In the genomic region with DNA sequence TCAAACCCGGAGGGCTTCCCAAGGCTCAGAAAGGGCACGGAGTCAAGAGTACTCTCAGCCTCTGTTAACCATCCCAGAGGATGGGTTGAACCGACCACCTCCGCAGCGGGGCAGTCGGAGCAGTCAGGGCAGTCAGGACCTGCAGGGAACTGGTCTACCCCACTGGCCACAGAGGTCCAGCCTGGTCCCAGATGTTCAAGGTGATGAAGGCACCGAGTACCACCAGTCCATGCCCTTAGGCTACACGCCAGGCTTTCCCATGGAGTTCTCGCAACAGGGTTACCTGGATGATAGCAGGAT, we compare ENCODE assay signal across 10 mouse cellular contexts. TPM values are rescaled to one million over a fixed set of nuclear protein-coding genes. Genes with fewer than 3 reads are reported as not detected.
DNase-seq lines count a peak whose midpoint lies in the region; ATAC-seq and TF ChIP-seq lines count a peak whose summit lies in the region.
"Had no signal": no experiment of that assay in that cellular context is flagged by ENCODE, and none has a peak within 500 bp of the region (broad histone marks: within the 10 kb centered on the region; RNA-seq: fewer than 3 reads in every experiment).

No protein-coding gene starts in this region.

- ATAC-seq in heart, postnatal 0 days (ENCODE audit: insufficient read depth, low read depth): 0 out of 2 replicates have a peak, but pooled peaks have one; percentile 13
- ATAC-seq in embryonic facial prominence, embryonic 15.5 days (ENCODE audit: insufficient number of reproducible peaks, low FRiP score, low TSS enrichment, low read depth): no peak
- ATAC-seq in hindbrain, embryonic 16.5 days: peak; percentile 35
- ATAC-seq in midbrain, postnatal 0 days (ENCODE audit: low FRiP score): no peak; the same call in 1 of the 2 replicates
- ATAC-seq: CD4-positive, CD25-positive, alpha-beta regulatory T cell, adult 4 months had no signal

- DNase-seq in heart, postnatal 0 days (ENCODE audit: low spot score): no peak
- DNase-seq in heart, postnatal 14 days: no peak
- no peak for DNase-seq in midbrain, postnatal 0 days (ENCODE audit: low spot score)
- no peak for DNase-seq in gastrocnemius, postnatal 36 days
- no peak for DNase-seq in frontal cortex, postnatal 10 days (ENCODE audit: low spot score in 2 of 2)
- no peak for DNase-seq in adrenal gland, postnatal 14 days

- intact Hi-C loops in heart, postnatal 14 days (cut with DNase I): no loop called here
- intact Hi-C loops in gastrocnemius, postnatal 36 days (cut with DNase I): no loop called here

- TF ChIP-seq EP300 in heart, postnatal 0 days (IDR thresholded peaks at IDR 0.05; ENCODE audit: low read depth): no peak

- WGBS in heart, postnatal 0 days: 74% methylated on average over 9 of the region's 9 CpGs
- WGBS in embryonic facial prominence, embryonic 15.5 days: 70% methylated on average over 9 of the region's 9 CpGs
- 62% methylated on average over 9 of the region's 9 CpGs for WGBS in hindbrain, embryonic 16.5 days
- WGBS in midbrain, postnatal 0 days: 68% methylated on average over 9 of the region's 9 CpGs

- no peak overlapping the region for H3K4me2 ChIP-seq in heart, postnatal 0 days (ENCODE audit: low read depth, low read length)
- H3K4me2 ChIP-seq in embryonic facial prominence, embryonic 15.5 days (replicated peaks): peak overlapping the region; percentile 28
- peak overlapping the region; percentile 57 for H3K4me2 ChIP-seq in hindbrain, embryonic 16.5 days (ENCODE audit: low read length)
- H3K4me2 ChIP-seq in midbrain, postnatal 0 days (ENCODE audit: low read depth, low read length, poor library complexity, severe bottlenecking): peak overlapping the region; percentile 42

- no peak for TF ChIP-seq CTCF in heart, postnatal 0 days (IDR thresholded peaks at IDR 0.05; ENCODE audit: low read depth)
- no peak for TF ChIP-seq CTCF in midbrain, postnatal 0 days (IDR thresholded peaks at IDR 0.05)

- H3K4me1 ChIP-seq in heart, postnatal 0 days (ENCODE audit: control insufficient read depth, insufficient read depth): no peaks in the 10 kb centered on the region
- H3K4me1 ChIP-seq in embryonic facial prominence, embryonic 15.5 days: peaks cover 12% of the 10 kb centered on the region
- no peaks in the 10 kb centered on the region; the same call in 1 of the 2 replicates for H3K4me1 ChIP-seq in hindbrain, embryonic 16.5 days (ENCODE audit: control insufficient read depth, insufficient read depth, low read depth, low read length)
- no peaks in the 10 kb centered on the region for H3K4me1 ChIP-seq in midbrain, postnatal 0 days (ENCODE audit: insufficient read depth, low read length)

- no peak overlapping the region for H3K4me3 ChIP-seq in heart, postnatal 0 days (ENCODE audit: low read depth, low read length)
- no peak overlapping the region for H3K4me3 ChIP-seq in embryonic facial prominence, embryonic 15.5 days (replicated peaks)
- H3K4me3 ChIP-seq in hindbrain, embryonic 16.5 days (ENCODE audit: low read length): peak overlapping the region; percentile 31
- H3K4me3 ChIP-seq in midbrain, postnatal 0 days (ENCODE audit: low read depth, low read length): peak overlapping the region; percentile 24; the same call in 1 of the 2 replicates

- peaks cover 23% of the 10 kb centered on the region for H3K36me3 ChIP-seq in heart, postnatal 0 days (replicated peaks; ENCODE audit: control insufficient read depth, insufficient read depth, low read length)
- H3K36me3 ChIP-seq in embryonic facial prominence, embryonic 15.5 days: peaks cover 36% of the 10 kb centered on the region
- H3K36me3 ChIP-seq in hindbrain, embryonic 16.5 days (ENCODE audit: control insufficient read depth, insufficient read depth, low read length): peaks cover 16% of the 10 kb centered on the region
- H3K36me3 ChIP-seq in midbrain, postnatal 0 days (ENCODE audit: insufficient read depth, low read length): peaks cover 18% of the 10 kb centered on the region

- H3K27me3 ChIP-seq in heart, postnatal 0 days (ENCODE audit: control insufficient read depth, insufficient read depth, low read length): no peaks in the 10 kb centered on the region
- no peaks in the 10 kb centered on the region for H3K27me3 ChIP-seq in embryonic facial prominence, embryonic 15.5 days
- no peaks in the 10 kb centered on the region for H3K27me3 ChIP-seq in hindbrain, embryonic 16.5 days (replicated peaks; ENCODE audit: control insufficient read depth, insufficient read depth, low read length)
- H3K27me3 ChIP-seq in midbrain, postnatal 0 days (ENCODE audit: insufficient read depth, low read length): no peaks in the 10 kb centered on the region

- no peak overlapping the region for H3K27ac ChIP-seq in heart, postnatal 0 days (ENCODE audit: low read depth)
- no peak overlapping the region for H3K27ac ChIP-seq in embryonic facial prominence, embryonic 15.5 days (replicated peaks)
- H3K27ac ChIP-seq in hindbrain, embryonic 16.5 days (ENCODE audit: low read depth, low read length): no peak overlapping the region
- no peak overlapping the region for H3K27ac ChIP-seq in midbrain, postnatal 0 days (ENCODE audit: low read depth, low read length)

- H3K9me3 ChIP-seq in heart, postnatal 0 days (replicated peaks; ENCODE audit: control insufficient read depth, low read length): no peaks in the 10 kb centered on the region
- no peaks in the 10 kb centered on the region for H3K9me3 ChIP-seq in embryonic facial prominence, embryonic 15.5 days (replicated peaks)
- no peaks in the 10 kb centered on the region for H3K9me3 ChIP-seq in hindbrain, embryonic 16.5 days (ENCODE audit: control insufficient read depth, low read length)
- H3K9me3 ChIP-seq in midbrain, postnatal 0 days (ENCODE audit: low read length): no peaks in the 10 kb centered on the region

- no peak overlapping the region for H3K9ac ChIP-seq in heart, postnatal 0 days (replicated peaks; ENCODE audit: low read depth, low read length)
- no peak overlapping the region for H3K9ac ChIP-seq in embryonic facial prominence, embryonic 15.5 days
- H3K9ac ChIP-seq in hindbrain, embryonic 16.5 days (ENCODE audit: low read depth, low read length): peak overlapping the region; percentile 56; the same call in 1 of the 2 replicates
- H3K9ac ChIP-seq in midbrain, postnatal 0 days (replicated peaks; ENCODE audit: low read length, poor library complexity, severe bottlenecking): peak overlapping the region; percentile 44; the same call in 1 of the 2 replicates

RNA-seq across cellular contexts. Expression of a gene that starts 0.2 kb away (rescaled TPM):
- total RNA-seq in heart, postnatal 0 days (2014; rRNA removed; ENCODE audit: low replicate concordance): not detected in 2 replicates
- polyA plus RNA-seq in heart, postnatal 0 days (2015; fragmentation: Nextera tagmentation; extraction: Ambion mirVana): not detected in 2 replicates
- total RNA-seq in heart, postnatal 14 days (2021): not detected
- polyA plus RNA-seq in embryonic facial prominence, embryonic 15.5 days (2015; fragmentation: Nextera tagmentation; extraction: Ambion mirVana): not detected in 2 replicates
- 0.17 and 0.40 TPM in 2 replicates for polyA plus RNA-seq in hindbrain, embryonic 16.5 days (2015; fragmentation: Nextera tagmentation; extraction: Ambion mirVana)
- total RNA-seq in midbrain, postnatal 0 days (2014; rRNA removed): not detected in 2 replicates
- polyA plus RNA-seq in midbrain, postnatal 0 days (2015; fragmentation: Nextera tagmentation; extraction: Ambion mirVana): 0.57 and 0.75 TPM in 2 replicates
- total RNA-seq in gastrocnemius, postnatal 36 days (2021): not detected
- total RNA-seq in adrenal gland, postnatal 14 days (2021): not detected in 2 replicates
- polyA plus RNA-seq: CD4-positive, CD25-positive, alpha-beta regulatory T cell, adult 4 months had no signal

RNA-seq across cellular contexts. Expression of a gene that starts 21.3 kb away (rescaled TPM):
- 71.6 and 76.4 TPM in 2 replicates for total RNA-seq in heart, postnatal 0 days (2014; rRNA removed; ENCODE audit: low replicate concordance)
- 10.6 and 10.9 TPM in 2 replicates for polyA plus RNA-seq in heart, postnatal 0 days (2015; fragmentation: Nextera tagmentation; extraction: Ambion mirVana)
- 10 to 100 TPM; 42.1 to 45.1 TPM for total RNA-seq in heart, postnatal 14 days (2021)
- 18.7 and 20.1 TPM in 2 replicates for polyA plus RNA-seq in embryonic facial prominence, embryonic 15.5 days (2015; fragmentation: Nextera tagmentation; extraction: Ambion mirVana)
- 29.1 and 30.0 TPM in 2 replicates for polyA plus RNA-seq in hindbrain, embryonic 16.5 days (2015; fragmentation: Nextera tagmentation; extraction: Ambion mirVana)
- total RNA-seq in midbrain, postnatal 0 days (2014; rRNA removed): 134 and 136 TPM in 2 replicates
- polyA plus RNA-seq in midbrain, postnatal 0 days (2015; fragmentation: Nextera tagmentation; extraction: Ambion mirVana): 33.1 and 35.4 TPM in 2 replicates
- total RNA-seq in gastrocnemius, postnatal 36 days (2021): 10 to 100 TPM; 21.6 to 26.1 TPM
- 45.7 and 47.7 TPM in 2 replicates for total RNA-seq in adrenal gland, postnatal 14 days (2021)
- polyA plus RNA-seq: CD4-positive, CD25-positive, alpha-beta regulatory T cell, adult 4 months had no signal

RNA-seq across cellular contexts. Expression of a gene that starts 28.9 kb away (rescaled TPM):
- 184 and 253 TPM in 2 replicates for total RNA-seq in heart, postnatal 0 days (2014; rRNA removed; ENCODE audit: low replicate concordance)
- 97.0 and 98.5 TPM in 2 replicates for polyA plus RNA-seq in heart, postnatal 0 days (2015; fragmentation: Nextera tagmentation; extraction: Ambion mirVana)
- 100 to 1,000 TPM; 473 to 516 TPM for total RNA-seq in heart, postnatal 14 days (2021)
- polyA plus RNA-seq in embryonic facial prominence, embryonic 15.5 days (2015; fragmentation: Nextera tagmentation; extraction: Ambion mirVana): 42.4 and 60.4 TPM in 2 replicates
- polyA plus RNA-seq in hindbrain, embryonic 16.5 days (2015; fragmentation: Nextera tagmentation; extraction: Ambion mirVana): 8.0 and 12.3 TPM in 2 replicates
- 12.3 and 32.1 TPM in 2 replicates for total RNA-seq in midbrain, postnatal 0 days (2014; rRNA removed)
- 4.0 and 5.1 TPM in 2 replicates for polyA plus RNA-seq in midbrain, postnatal 0 days (2015; fragmentation: Nextera tagmentation; extraction: Ambion mirVana)
- 100 to 1,000 TPM; 272 to 309 TPM for total RNA-seq in gastrocnemius, postnatal 36 days (2021)
- 64.2 and 65.6 TPM in 2 replicates for total RNA-seq in adrenal gland, postnatal 14 days (2021)

RNA-seq across cellular contexts. Expression of a gene that starts 30.6 kb away (rescaled TPM):
- total RNA-seq in heart, postnatal 0 days (2014; rRNA removed; ENCODE audit: low replicate concordance): 68.8 and 72.0 TPM in 2 replicates
- 14.6 and 16.7 TPM in 2 replicates for polyA plus RNA-seq in heart, postnatal 0 days (2015; fragmentation: Nextera tagmentation; extraction: Ambion mirVana)
- total RNA-seq in heart, postnatal 14 days (2021): 10 to 100 TPM; 64.6 to 66.5 TPM
- polyA plus RNA-seq in embryonic facial prominence, embryonic 15.5 days (2015; fragmentation: Nextera tagmentation; extraction: Ambion mirVana): 35.3 and 36.8 TPM in 2 replicates
- polyA plus RNA-seq in hindbrain, embryonic 16.5 days (2015; fragmentation: Nextera tagmentation; extraction: Ambion mirVana): 24.1 and 27.5 TPM in 2 replicates
- 73.5 and 74.2 TPM in 2 replicates for total RNA-seq in midbrain, postnatal 0 days (2014; rRNA removed)
- polyA plus RNA-seq in midbrain, postnatal 0 days (2015; fragmentation: Nextera tagmentation; extraction: Ambion mirVana): 19.5 and 19.7 TPM in 2 replicates
- total RNA-seq in gastrocnemius, postnatal 36 days (2021): 10 to 100 TPM; 61.8 to 65.7 TPM
- total RNA-seq in adrenal gland, postnatal 14 days (2021): 83.7 and 84.3 TPM in 2 replicates

RNA-seq across cellular contexts. Expression of a gene that starts 31.4 kb away (rescaled TPM):
- not detected in 2 replicates for total RNA-seq in heart, postnatal 0 days (2014; rRNA removed; ENCODE audit: low replicate concordance)
- 0.11 TPM in 1 of 2 replicates, not detected in the other for polyA plus RNA-seq in heart, postnatal 0 days (2015; fragmentation: Nextera tagmentation; extraction: Ambion mirVana)
- not detected for total RNA-seq in heart, postnatal 14 days (2021)
- polyA plus RNA-seq in embryonic facial prominence, embryonic 15.5 days (2015; fragmentation: Nextera tagmentation; extraction: Ambion mirVana): 0.58 and 1.3 TPM in 2 replicates
- polyA plus RNA-seq in hindbrain, embryonic 16.5 days (2015; fragmentation: Nextera tagmentation; extraction: Ambion mirVana): not detected in 2 replicates
- not detected in 2 replicates for total RNA-seq in midbrain, postnatal 0 days (2014; rRNA removed)
- not detected in 2 replicates for polyA plus RNA-seq in midbrain, postnatal 0 days (2015; fragmentation: Nextera tagmentation; extraction: Ambion mirVana)
- not detected for total RNA-seq in gastrocnemius, postnatal 36 days (2021)
- 0.34 and 6.8 TPM in 2 replicates for total RNA-seq in adrenal gland, postnatal 14 days (2021)
- total RNA-seq: layer of hippocampus, postnatal 14 days had no signal
- polyA plus RNA-seq: CD4-positive, CD25-positive, alpha-beta regulatory T cell, adult 4 months had no signal

Comparison
In these comparisons a context has a peak if more than half of its experiments do, and no peak if none do; other contexts are left out.
1. ATAC-seq: peak in heart, postnatal 0 days (single experiment) and hindbrain, embryonic 16.5 days (single experiment); none in embryonic facial prominence, embryonic 15.5 days (single experiment) and midbrain, postnatal 0 days (single experiment).
2. H3K4me3 ChIP-seq: peak in hindbrain, embryonic 16.5 days (single experiment) and midbrain, postnatal 0 days (single experiment); none in heart, postnatal 0 days (single experiment) and embryonic facial prominence, embryonic 15.5 days (single experiment).
3. H3K9ac ChIP-seq: peak in hindbrain, embryonic 16.5 days (single experiment) and midbrain, postnatal 0 days (single experiment); none in heart, postnatal 0 days (single experiment) and embryonic facial prominence, embryonic 15.5 days (single experiment).